Mouse (Mus musculus) A20 (cell line): Measurements from ENCODE around the gene Slc25a10.

ENCODE experiments used
- DNase-seq: peaks from one replicate; pipeline ENCODE4 v3.0.0-alpha.2; 2011; ENCODE audit warnings: low read depth, low spot score

The Slc25a10 gene

GRCm38 (mm10) chr11:120539285-120540014, 47.8 kb downstream of the Slc25a10 start:
- DNase-seq: peak; percentile 30

DNA sequence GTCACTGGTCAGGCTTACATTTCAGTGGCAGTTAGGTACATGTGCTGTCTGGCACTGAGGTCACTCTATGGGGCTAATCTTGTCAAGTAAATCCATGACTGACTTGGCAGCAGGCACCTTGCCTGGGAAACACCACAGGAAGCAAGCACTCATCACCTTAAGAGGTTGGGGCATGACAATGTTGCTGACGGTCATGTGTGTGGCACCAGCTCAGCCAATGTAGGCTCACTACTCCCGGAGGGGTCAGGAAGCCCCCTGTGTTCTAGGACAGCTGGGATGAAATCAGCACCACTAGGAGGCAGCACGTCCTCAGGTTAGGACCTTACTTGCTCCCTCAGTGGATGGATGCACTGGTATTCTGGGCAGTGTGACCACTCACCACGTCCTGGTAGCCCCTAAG, 50.3 kb downstream of the Slc25a10 start:
- peak; percentile 39 for DNase-seq

DNA sequence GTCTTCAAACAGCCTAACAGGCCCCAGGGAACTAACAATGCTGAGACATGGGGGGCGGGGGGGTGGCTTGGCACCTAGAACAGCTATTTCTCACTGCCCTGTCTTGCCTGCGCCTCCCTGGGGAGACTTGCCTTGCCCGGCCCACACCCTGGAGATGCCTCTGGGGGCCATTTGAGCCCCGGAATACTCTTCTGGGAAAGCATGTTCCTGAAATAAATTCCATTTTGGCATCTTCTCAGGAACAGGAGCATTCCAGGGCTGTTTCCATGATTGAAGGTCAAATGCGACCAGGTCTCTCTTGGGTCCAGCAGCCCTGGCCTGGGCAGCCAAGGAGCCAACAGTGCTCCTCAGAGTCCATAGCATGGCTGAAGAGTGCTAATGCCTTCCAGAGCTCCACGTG, 50.7 kb downstream of the Slc25a10 start:
- no peak for DNase-seq

DNA sequence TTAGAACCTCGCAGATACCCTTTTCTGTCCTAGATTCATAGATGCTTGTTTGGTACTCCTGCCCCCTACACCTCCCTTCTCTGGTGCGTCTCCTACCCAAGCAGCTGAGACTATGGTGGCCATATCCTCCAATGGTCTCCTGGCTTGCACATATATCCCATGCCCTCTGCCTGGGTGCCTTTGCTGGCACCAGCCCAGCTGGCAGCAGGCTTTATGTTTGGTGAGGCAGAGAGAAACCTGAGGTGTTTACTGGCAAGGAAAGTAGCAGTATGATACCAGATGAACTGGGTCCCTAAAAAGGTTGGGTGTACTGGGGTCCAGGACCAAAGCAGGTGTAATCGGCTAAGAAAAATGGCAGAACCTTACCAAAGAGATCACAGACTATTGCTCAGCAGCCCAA, 54.3 kb downstream of the Slc25a10 start:
- no peak for DNase-seq

GRCm38 (mm10) chr11:120547469-120547868, 55.8 kb downstream of the Slc25a10 start:
- peak; percentile 21 for DNase-seq

- DNase-seq: no peak
Observed at GRCm38 (mm10) chr11:120548214-120548613, 56.6 kb downstream of the Slc25a10 start.

- DNase-seq: no peak
Observed at GRCm38 (mm10) chr11:120548786-120549167, 57.1 kb downstream of the Slc25a10 start.
